Mouse (Mus musculus): ENCODE measurements around the gene Bche. TPM values are rescaled to one million over a fixed set of nuclear protein-coding genes. Genes with fewer than 3 reads are reported as not detected.

The Bche gene
- total and polyA plus RNA-seq, 3 experiments: not detected

GRCm38 (mm10) chr3:73667245-73668131 is 40.7 kb downstream of the Bche start (continued):
- TF ChIP-seq CHD1 (IDR thresholded peaks at IDR 0.05; ENCODE audit: low read depth, low read length) (no peak), SIN3A (IDR thresholded peaks at IDR 0.05; ENCODE audit: low read length) (no peak)

- Histone ChIP-seq H3K27me3 (ENCODE audit: control insufficient read depth in 1 of 2, insufficient read depth in 2 of 2, low read length in 2 of 2) (no peaks in the 10 kb centered on the region), H3K79me2 (ENCODE audit: control insufficient read depth, insufficient read depth, low read length, poor library complexity) (no peaks in the 10 kb centered on the region), H3K9ac (ENCODE audit: control insufficient read depth, low read depth, low read length, poor library complexity, severe bottlenecking) (no peak overlapping the region), H3K27ac (ENCODE audit: control insufficient read depth, low read depth, low read length) (no peak overlapping the region), H3K9me3 (replicated peaks; ENCODE audit: insufficient read depth, low read length) (no peaks in the 10 kb centered on the region), H3K4me1 (ENCODE audit: control insufficient read depth in 1 of 2, insufficient read depth in 2 of 2, low read length in 2 of 2) (no peaks in the 10 kb centered on the region), H3K4me3 (ENCODE audit: control insufficient read depth in 1 of 2, insufficient read depth in 1 of 2, low read depth in 2 of 2, low read length in 2 of 2) (no peak overlapping the region), H3K36me3 (ENCODE audit: control insufficient read depth in 1 of 2, insufficient read depth in 2 of 2, low read length in 2 of 2) (no peaks in the 10 kb centered on the region)
- TF ChIP-seq GABPA (IDR thresholded peaks at IDR 0.05; ENCODE audit: low read depth, low read length) (no peak), HCFC1 (IDR thresholded peaks at IDR 0.05; ENCODE audit: low read depth, low read length) (no peak), ELF1 (IDR thresholded peaks at IDR 0.05; ENCODE audit: low read depth, low read length) (no peak), ZC3H11A (IDR thresholded peaks at IDR 0.05; ENCODE audit: low read depth, low read length) (no peak)
- DNase-seq (ENCODE audit: low read depth, low spot score): no peak
Observed at GRCm38 (mm10) chr3:73650281-73650680, 57.9 kb downstream of the Bche start.

- TF ChIP-seq ELF1 (IDR thresholded peaks at IDR 0.05; ENCODE audit: low read depth, low read length) (no peak), GATA1 (IDR thresholded peaks at IDR 0.05; ENCODE audit: low read depth, low read length) (no peak), RCOR1 (IDR thresholded peaks at IDR 0.05; ENCODE audit: low read depth, low read length) (no peak), POLR2AphosphoS5 (IDR thresholded peaks at IDR 0.05; ENCODE audit: borderline replicate concordance, low read depth, low read length) (no peak), CTCF (IDR thresholded peaks at IDR 0.05 in 2 of 3, conservative IDR thresholded peaks at IDR 0.05 in 1 of 3; ENCODE audit: control insufficient read depth in 1 of 3, insufficient read depth in 1 of 3, low read depth in 2 of 3, low read length in 3 of 3, poor library complexity in 1 of 3, severe bottlenecking in 1 of 3) (no peak), EP300 (IDR thresholded peaks at IDR 0.05; ENCODE audit: low read depth in 1 of 2, low read length in 2 of 2) (no peak), NRF1 (IDR thresholded peaks at IDR 0.05; ENCODE audit: insufficient read depth, low read depth, low read length, poor library complexity, severe bottlenecking) (no peak), POLR2A (IDR thresholded peaks at IDR 0.05; ENCODE audit: control insufficient read depth in 1 of 2, insufficient read depth in 1 of 2, low read depth in 1 of 2, low read length in 2 of 2, poor library complexity in 1 of 2) (no peak), NELFE (IDR thresholded peaks at IDR 0.05; ENCODE audit: low read depth, low read length) (no peak), KAT2A (conservative IDR thresholded peaks at IDR 0.05; ENCODE audit: low read depth, low read length) (no peak), TBP (IDR thresholded peaks at IDR 0.05; ENCODE audit: low read depth, low read length) (no peak), MAX (IDR thresholded peaks at IDR 0.05; ENCODE audit: low read length) (no peak), POLR2AphosphoS2 (IDR thresholded peaks at IDR 0.05; ENCODE audit: low read length) (no peak), ZC3H11A (IDR thresholded peaks at IDR 0.05; ENCODE audit: low read depth, low read length) (no peak), MAZ (IDR thresholded peaks at IDR 0.05; ENCODE audit: low read depth, low read length) (no peak), RAD21 (IDR thresholded peaks at IDR 0.05; ENCODE audit: low read depth, low read length) (no peak), USF2 (IDR thresholded peaks at IDR 0.05; ENCODE audit: borderline replicate concordance in 1 of 2, insufficient read depth in 1 of 2, low read depth in 1 of 2, low read length in 2 of 2) (no peak), GABPA (IDR thresholded peaks at IDR 0.05; ENCODE audit: low read depth, low read length) (no peak), MAFK (IDR thresholded peaks at IDR 0.05; ENCODE audit: borderline replicate concordance, low read depth, low read length) (no peak), ZNF384 (IDR thresholded peaks at IDR 0.05; ENCODE audit: low read depth, low read length) (no peak)
- H3K4me1 ChIP-seq (ENCODE audit: control insufficient read depth in 1 of 2, insufficient read depth in 2 of 2, low read length in 2 of 2): no peaks in the 10 kb centered on the region
- H3K27ac ChIP-seq (ENCODE audit: control insufficient read depth, low read depth, low read length): no peak overlapping the region
- H3K9me3 ChIP-seq (replicated peaks; ENCODE audit: insufficient read depth, low read length): no peaks in the 10 kb centered on the region
- H3K4me3 ChIP-seq (ENCODE audit: control insufficient read depth in 1 of 2, insufficient read depth in 1 of 2, low read depth in 2 of 2, low read length in 2 of 2): no peak overlapping the region
- H3K27me3 ChIP-seq (ENCODE audit: control insufficient read depth in 1 of 2, insufficient read depth in 2 of 2, low read length in 2 of 2): no peaks in the 10 kb centered on the region
- no peaks in the 10 kb centered on the region for H3K36me3 ChIP-seq (ENCODE audit: control insufficient read depth in 1 of 2, insufficient read depth in 2 of 2, low read length in 2 of 2)
- H3K9ac ChIP-seq (ENCODE audit: control insufficient read depth, low read depth, low read length, poor library complexity, severe bottlenecking): no peak overlapping the region
- no peak for DNase-seq (ENCODE audit: low read depth, low spot score)
- no peaks in the 10 kb centered on the region for H3K79me2 ChIP-seq (ENCODE audit: control insufficient read depth, insufficient read depth, low read length, poor library complexity)
Observed at GRCm38 (mm10) chr3:73647064-73647463, 61.2 kb downstream of the Bche start.
